Mouse (Mus musculus) heart, adult 2 months (tissue): ENCODE data around the gene Limd1.

ENCODE experiments used
- CTCF ChIP-seq: fragments of 200-600 bp; IDR thresholded peaks from 2 replicates; pipeline ENCODE4 v1.8.1; 2022; ENCODE audit warnings: antibody characterized with exemption, mild to moderate bottlenecking, moderate library complexity
- POLR2A ChIP-seq: fragments of 200-500 bp; IDR thresholded peaks from 2 replicates; pipeline ENCODE4 v1.6.1; 2011; ENCODE audit warnings: mild to moderate bottlenecking, low read depth, low read length, control low read depth; ENCODE audit not compliant: insufficient read depth

DNA sequence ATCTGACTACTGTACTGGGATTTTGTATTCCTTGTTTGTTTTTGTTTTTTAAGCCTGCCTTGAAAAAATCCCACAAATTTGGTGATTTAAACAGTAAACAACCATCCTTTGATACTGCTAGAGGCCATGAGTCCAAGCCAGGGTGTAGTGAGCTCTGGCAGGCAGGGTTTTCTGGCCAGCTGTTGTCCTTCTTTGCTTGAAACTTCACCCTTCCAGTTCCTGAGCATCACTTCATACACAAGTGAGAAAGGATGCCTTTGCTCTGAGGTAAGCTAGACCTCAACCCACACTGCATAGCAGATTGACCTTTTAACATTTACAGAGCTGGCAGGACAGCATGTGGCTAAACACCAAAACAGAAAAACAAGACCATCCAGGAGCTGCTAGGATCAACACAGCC lies 9.4 kb upstream of the Limd1 start:
- TF ChIP-seq CTCF (no peak), POLR2A (no peak)
